Mouse (Mus musculus) T-helper 17 cell (primary cell): ENCODE data around the gene Tvp23b.

Experiments used
- in situ Hi-C, 2 experiments: fragments of 300-600 bp; cut with MboI, MseI; formaldehyde crosslinking; loops; 1 replicate in 1 of 2; 2 replicates in 1 of 2; pipeline ENCODE4 v1.15.1; 2025; ENCODE audit warnings: high pct_unique_total_duplicates in 2 of 2

Tvp23b gene

DNA sequence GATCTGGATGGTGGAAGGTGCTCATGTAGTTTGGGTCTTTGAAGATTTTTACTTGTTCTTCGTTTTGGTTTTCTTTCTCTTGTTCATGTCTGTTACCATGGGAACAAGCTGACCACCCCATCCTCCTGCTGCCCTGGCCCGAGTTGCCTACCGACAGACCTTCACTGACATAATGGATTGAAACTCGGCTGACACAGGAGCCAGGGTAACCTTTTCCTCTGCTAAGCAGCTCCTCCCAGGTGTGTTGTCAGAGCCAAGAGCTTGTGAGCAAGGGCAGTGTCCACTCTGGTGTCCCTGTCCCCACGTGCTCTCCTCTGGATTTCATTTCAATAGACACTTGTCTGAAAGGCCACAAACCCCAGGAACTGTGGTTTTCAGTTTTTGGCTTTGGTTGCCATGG is 59.7 kb downstream of the Tvp23b start:
- in situ Hi-C loops = loop anchor here in 1 of 2 experiments (5.0 kb wide), 1 partner anchor 198 kb away; no protein-coding TSS in a partner anchor

DNA sequence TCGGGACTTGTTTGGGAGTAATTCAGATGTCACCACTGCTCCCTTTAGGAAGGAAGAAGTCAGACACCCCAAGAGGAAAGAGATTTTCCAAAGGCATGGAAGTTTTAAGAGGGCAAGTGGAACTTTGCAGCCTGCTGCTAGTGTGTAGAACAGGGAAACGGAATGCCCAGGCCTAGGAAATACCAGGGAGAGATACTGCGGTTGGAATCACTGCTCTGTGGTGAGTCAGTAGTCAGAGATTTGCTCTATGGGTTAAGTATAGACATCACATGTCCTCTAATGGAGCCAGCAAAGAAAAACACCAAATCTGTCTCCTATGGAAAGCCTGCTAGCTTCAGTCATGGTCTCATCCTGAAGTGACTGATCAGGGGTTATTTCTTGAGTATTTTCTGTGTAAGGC is 60.9 kb downstream of the Tvp23b start:
- in situ Hi-C loops = no loop called here

DNA sequence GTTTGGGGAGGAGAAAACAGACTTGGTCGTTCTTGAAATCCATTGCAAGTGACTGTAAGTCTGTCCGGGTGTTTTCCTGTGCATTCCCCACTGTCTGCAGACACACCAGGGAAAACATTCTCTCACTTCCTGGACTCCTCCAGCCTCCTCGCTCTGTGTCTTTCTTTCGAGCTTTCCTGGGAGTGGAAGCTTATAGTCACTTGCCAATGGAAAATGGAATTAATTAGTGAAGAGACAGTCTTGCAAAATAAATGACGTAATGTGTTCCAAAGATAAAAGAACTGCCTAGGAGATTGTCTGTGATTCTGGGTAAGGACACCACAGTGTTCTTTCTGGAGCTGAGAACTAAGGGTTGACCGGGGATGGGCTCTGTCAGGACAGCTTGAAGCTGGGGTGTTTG is 64.3 kb downstream of the Tvp23b start:
- in situ Hi-C loops = no loop called here

DNA sequence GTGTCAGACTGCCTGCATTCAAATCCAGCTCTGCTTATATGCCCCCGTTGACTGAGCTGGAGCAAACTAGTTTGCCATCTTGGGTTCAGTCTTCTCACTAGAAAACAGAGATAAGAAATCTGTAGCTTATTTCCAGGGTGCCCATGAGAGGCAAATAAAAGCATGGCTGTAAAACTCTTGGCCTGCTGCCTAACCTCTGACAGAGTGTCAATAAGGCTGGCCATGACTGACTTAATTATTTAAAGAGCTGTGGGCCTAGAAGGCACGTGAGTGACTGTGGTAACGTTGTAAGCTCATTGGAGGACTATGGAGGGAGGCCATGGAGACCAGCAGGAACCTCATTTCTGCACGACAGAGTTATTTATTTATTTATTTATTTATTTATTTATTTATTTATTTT is 66.3 kb downstream of the Tvp23b start:
- in situ Hi-C loops = no loop called here

DNA sequence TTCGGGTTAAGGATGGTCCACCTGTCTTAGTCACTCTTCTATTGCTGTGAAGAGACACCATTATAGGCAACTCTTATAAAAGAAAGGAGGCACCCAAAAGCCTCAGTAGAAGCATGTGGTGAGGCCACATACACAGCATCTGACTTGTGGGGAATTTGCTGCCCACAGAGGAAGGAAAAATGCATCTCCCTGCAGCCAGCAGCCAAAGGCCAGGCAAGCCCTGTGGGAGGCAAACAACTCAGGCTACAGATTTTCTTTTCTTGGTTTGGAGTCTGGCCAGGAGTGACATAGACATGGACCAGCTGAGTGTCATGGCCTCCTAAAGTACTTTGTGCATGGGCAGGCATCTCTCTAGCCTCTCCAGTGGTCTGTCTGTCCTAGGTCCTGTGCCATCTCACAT is 70.3 kb downstream of the Tvp23b start:
- in situ Hi-C loops = no loop called here

DNA sequence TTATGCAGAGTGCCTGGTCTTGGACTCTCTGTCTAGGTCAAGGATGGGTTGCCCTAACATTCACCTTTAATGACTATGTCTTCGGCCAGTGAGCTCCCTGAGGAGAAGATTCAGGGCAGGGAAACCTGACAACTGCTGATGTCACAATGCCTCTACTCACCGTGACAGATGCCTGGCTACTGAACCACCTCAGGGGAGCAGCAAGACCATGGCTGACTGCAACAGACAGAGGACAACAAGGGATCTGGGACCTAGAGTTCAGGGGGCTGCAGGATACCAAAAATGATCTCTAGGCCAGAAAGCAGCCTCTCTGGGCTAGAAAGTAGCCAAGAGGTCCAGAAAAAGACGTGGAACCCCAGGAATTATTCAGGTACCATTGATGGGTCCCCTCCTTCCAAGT is 71.8 kb downstream of the Tvp23b start, which contains the start of gene Cdrt4:
TSS of gene Cdrt4 (plus strand) at position 182 of the 400 bp plus-strand sequence.
- in situ Hi-C loops = no loop called here

DNA sequence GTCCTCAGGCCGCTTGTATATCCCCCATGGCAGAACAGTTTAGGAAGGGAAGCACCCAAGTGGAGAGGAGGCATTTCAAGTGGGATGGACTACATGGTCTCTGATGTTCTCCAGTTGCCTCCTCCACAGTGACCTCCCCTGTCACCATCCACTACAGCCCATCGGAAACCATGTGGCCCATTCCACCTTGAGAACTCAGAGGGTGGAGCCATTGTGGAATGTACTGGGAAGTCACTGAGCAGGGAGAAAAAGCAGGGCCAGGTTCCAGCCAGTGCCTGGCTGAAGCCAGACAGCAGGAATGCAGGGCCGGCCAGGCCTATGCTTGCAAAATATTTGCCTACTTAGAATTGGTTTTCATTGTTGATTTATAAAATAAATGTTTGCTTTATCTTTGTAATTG is 75.5 kb downstream of the Tvp23b start:
- in situ Hi-C loops = no loop called here

DNA sequence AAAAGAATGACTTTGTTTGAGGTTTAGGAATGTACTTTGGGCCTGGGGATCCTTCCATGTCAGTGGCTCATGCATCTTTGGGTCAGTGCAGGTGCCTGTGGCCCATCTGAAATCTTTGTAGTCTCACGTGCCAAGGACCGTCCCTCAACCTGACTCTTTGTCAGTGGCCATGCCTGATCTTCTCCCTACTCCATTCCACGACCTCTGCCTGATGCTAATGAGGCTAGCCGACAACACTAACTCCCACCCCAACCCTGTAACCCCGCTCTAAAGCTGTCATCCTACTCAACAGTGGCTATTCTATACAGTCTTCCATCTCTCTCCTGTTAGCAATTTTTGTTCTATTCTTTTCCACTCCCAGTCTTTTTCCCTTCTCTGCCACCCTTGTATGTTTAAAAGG is 75.9 kb downstream of the Tvp23b start:
- in situ Hi-C loops = no loop called here

DNA sequence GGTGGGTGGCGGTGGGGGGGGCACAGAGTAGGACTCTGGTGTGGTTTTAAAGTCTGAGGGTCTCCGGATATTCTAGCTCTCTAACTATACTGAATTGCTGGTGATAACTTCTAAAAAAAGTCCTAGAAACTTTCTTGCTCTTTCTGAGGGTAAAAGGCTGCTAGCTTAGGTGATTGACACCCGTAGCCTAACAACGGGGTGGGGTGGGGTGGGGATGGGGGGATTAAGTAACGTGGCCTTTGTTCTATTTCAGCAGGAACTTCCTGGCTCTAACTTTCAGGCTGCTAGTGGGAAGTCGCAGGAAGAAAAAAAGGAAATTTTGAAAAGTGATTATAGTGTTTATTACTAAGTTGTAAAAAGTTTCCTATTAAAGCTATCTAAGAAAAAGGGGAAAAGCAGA is 76.5 kb downstream of the Tvp23b start:
- in situ Hi-C loops = no loop called here

DNA sequence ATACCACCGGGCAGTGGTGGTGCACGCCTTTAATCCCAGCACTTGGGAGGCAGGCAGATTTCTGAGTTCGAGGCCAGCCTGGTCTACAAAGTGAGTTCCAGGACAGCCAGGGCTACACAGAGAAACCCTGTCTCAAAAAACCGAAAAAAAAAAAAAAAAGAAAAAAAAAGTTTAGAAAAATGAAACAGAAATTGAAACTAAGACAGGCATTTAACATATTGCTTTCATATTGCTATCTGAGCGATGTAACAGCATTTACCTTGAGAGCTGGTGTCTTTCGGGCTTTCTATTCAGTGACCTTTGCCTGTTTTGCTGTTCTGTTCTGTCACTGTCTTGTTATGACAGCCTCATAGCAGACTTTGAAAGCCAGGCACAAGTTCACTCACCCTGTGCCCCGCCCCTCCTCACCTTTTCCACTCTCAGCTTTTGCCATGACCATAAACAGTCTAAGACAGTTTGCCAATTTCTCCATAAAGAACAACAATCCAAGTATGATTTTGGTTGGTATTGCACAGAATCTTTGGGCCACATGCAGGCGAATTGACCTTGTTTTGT is 78.4 kb downstream of the Tvp23b start:
- in situ Hi-C loops = no loop called here

DNA sequence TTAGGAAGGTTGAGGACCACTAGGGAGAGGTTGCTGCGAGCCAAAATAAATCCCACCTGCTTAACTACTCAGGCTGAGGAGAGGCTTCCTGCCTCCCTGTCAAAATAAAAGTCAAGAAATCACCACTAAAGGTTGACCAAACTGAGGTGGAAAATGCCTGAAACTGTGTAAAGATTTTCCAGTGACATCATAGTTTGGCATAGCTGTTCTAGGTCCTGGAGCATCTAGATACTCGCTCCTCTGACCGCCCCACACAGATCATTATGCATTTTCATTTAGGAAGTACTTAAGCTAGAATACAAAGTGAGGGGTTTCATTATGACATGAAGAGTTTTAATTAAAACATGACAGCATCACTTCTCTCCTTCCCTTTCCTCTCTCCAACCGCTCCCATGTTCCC is 84.0 kb downstream of the Tvp23b start:
- in situ Hi-C loops = loop anchor here in 1 of 2 experiments (5.0 kb wide), 1 partner anchor 84 kb away; no protein-coding TSS in a partner anchor

DNA sequence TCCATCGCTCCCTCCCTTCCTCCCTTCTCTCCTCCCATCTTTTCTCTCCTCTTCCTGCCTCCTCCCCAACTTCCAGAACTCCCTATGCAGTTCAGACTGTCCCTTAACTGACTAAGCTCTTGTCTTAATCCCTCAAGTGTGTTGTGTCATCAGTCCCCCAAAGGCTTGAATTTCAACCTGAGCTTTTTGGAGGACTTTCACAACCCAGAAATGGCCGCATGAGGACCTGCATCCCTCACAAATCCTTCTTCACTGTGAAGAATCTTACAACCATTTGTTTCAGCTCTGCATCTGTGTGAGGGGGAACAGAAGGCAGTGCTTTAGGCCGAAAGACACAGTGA is 87.1 kb downstream of the Tvp23b start:
- in situ Hi-C loops = no loop called here
